Comparison of ENCODE assay signal across 8 mouse cellular contexts in the genomic region with DNA sequence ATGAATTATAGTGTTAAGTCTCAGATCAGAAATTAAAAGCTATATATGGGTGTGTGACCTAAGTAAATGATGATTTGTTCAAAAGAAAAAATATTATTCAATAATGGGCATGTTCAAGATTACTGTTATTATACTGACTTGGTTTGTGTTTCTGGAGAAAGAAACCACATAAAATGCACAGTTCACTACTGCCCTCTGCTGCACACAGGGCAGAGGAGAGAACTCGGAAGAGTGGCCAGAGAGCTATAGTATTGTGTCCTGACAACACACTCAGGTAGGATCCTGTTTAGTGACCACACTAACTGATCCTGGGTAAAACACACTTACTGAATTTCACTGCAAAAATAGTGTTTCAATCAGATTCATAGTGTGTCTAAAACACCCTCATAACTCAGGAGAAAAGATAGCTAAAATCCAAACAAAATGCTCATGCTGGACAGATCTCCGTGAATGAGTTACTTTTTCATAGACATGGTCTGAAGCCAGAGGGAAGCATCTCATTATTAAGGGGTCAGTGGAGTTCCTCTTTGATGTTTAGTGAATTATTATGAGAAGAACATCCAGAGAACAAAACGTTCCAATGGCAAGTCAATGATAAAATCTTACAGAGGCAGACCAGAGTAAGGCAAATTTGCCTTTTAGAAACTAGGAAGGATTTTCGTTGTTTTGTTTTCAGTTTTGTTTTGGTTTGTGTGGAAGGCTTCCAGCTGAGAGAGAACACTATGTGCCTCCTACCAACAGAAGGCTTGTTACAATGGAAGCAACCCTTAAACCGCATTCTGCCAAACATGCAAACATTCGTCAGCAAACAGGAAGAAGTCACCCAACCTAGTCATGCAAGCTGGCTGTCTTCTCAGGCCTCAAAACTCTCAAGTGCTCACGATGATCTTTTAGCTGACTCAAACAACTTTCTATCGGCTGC.
DNase-seq lines count a peak whose midpoint lies in the region; ATAC-seq lines count a peak whose summit lies in the region.

No protein-coding gene starts in this region.

- H3K36me3 ChIP-seq in liver, embryonic 16.5 days (ENCODE audit: control insufficient read depth, insufficient read depth) = no peaks in the 10 kb centered on the region
- no peaks in the 10 kb centered on the region for H3K36me3 ChIP-seq in neural tube, embryonic 12.5 days

- no peak overlapping the region for H3K27ac ChIP-seq in liver, embryonic 16.5 days (ENCODE audit: low read length)
- H3K27ac ChIP-seq in neural tube, embryonic 12.5 days = no peak overlapping the region

- no peak overlapping the region for H3K9ac ChIP-seq in liver, embryonic 16.5 days (ENCODE audit: low read depth, low read length)
- no peak overlapping the region for H3K9ac ChIP-seq in neural tube, embryonic 12.5 days

- no peaks in the 10 kb centered on the region for H3K4me1 ChIP-seq in liver, embryonic 16.5 days (ENCODE audit: control insufficient read depth, low read depth, low read length)
- no peaks in the 10 kb centered on the region for H3K4me1 ChIP-seq in neural tube, embryonic 12.5 days

- no peaks in the 10 kb centered on the region for H3K9me3 ChIP-seq in liver, embryonic 16.5 days (replicated peaks; ENCODE audit: control insufficient read depth, low read length)
- no peaks in the 10 kb centered on the region for H3K9me3 ChIP-seq in neural tube, embryonic 12.5 days

- no peaks in the 10 kb centered on the region for H3K27me3 ChIP-seq in liver, embryonic 16.5 days (ENCODE audit: control insufficient read depth, insufficient read depth, low read depth, low read length)
- no peaks in the 10 kb centered on the region for H3K27me3 ChIP-seq in neural tube, embryonic 12.5 days (replicated peaks)

- H3K4me2 ChIP-seq in liver, embryonic 16.5 days (ENCODE audit: low read depth, low read length) = no peak overlapping the region
- H3K4me2 ChIP-seq in neural tube, embryonic 12.5 days (replicated peaks) = no peak overlapping the region

- peak; percentile 18 for DNase-seq in A20 (ENCODE audit: low read depth, low spot score)
- peak; percentile 76 for DNase-seq in MN1 (ENCODE audit: low spot score)
- DNase-seq in embryo, embryonic 10.5 days (ENCODE audit: low spot score) = peak; percentile 72
- peak; percentile 53 to 65 for DNase-seq in heart, adult 9 months (ENCODE audit: low spot score in 2 of 2)
- peak; percentile 77 for DNase-seq in kidney, postnatal 10 days
- peak; percentile 48 for DNase-seq in thymus, postnatal 14 days

- 0 out of 2 replicates have a peak, but pooled peaks have one; percentile 47 for ATAC-seq in liver, embryonic 16.5 days (ENCODE audit: low read depth)
- ATAC-seq in neural tube, embryonic 12.5 days (ENCODE audit: low FRiP score, low read depth) = peak; percentile 53; the same call in 1 of the 2 replicates

- no peak overlapping the region for H3K4me3 ChIP-seq in liver, embryonic 16.5 days (ENCODE audit: low read depth, low read length)
- H3K4me3 ChIP-seq in neural tube, embryonic 12.5 days = no peak overlapping the region

- 46% methylated on average over 8 of the region's 8 CpGs for WGBS in liver, embryonic 16.5 days (ENCODE audit: insufficient replicate concordance)
- 50% methylated on average over 8 of the region's 8 CpGs for WGBS in neural tube, embryonic 12.5 days

Comparison
In these comparisons a context has a peak if more than half of its experiments do, and no peak if none do; other contexts are left out.
1. DNase-seq: peak in every context shown above with its lines; median percentile 77 in kidney, postnatal 10 days; 76 in MN1; 72 in embryo, embryonic 10.5 days; 59 in heart, adult 9 months; 48 in thymus, postnatal 14 days; 18 in A20.